10 mouse cellular contexts compared by ENCODE assay signal in genomic region chr4:97871770-97872439, GRCm38 (mm10).
DNase-seq lines count a peak whose midpoint lies in the region; ATAC-seq and TF ChIP-seq lines count a peak whose summit lies in the region.
"Had no signal": no experiment of that assay in that cellular context is flagged by ENCODE, and none has a peak within 500 bp of the region (broad histone marks: within the 10 kb centered on the region; RNA-seq: fewer than 3 reads in every experiment).

No protein-coding gene starts in this region.

- peak overlapping the region; percentile 36; the same call in 1 of the 2 replicates for H3K27ac ChIP-seq in intestine, embryonic 14.5 days (ENCODE audit: low read depth)
- no peak overlapping the region for H3K27ac ChIP-seq in intestine, postnatal 0 days (ENCODE audit: low read depth, low read length)
- H3K27ac ChIP-seq in heart, embryonic 15.5 days = peak overlapping the region; percentile 23
- H3K27ac ChIP-seq: embryonic facial prominence, embryonic 13.5 days had no signal

- WGBS in intestine, embryonic 14.5 days = 63% methylated on average over 9 of the region's 9 CpGs
- WGBS in intestine, postnatal 0 days = 65% methylated on average over 9 of the region's 9 CpGs
- 60% methylated on average over 9 of the region's 9 CpGs for WGBS in heart, embryonic 15.5 days

- peaks cover 47% of the 10 kb centered on the region for H3K4me1 ChIP-seq in intestine, embryonic 14.5 days (replicated peaks; ENCODE audit: control insufficient read depth, insufficient read depth, low read length)
- no peaks in the 10 kb centered on the region for H3K4me1 ChIP-seq in intestine, postnatal 0 days (replicated peaks; ENCODE audit: control insufficient read depth, insufficient read depth, low read length)
- H3K4me1 ChIP-seq in heart, embryonic 15.5 days (replicated peaks) = peaks cover 60% of the 10 kb centered on the region

- no peaks in the 10 kb centered on the region for H3K27me3 ChIP-seq in intestine, embryonic 14.5 days (replicated peaks; ENCODE audit: control insufficient read depth, insufficient read depth, low read length)
- no peaks in the 10 kb centered on the region for H3K27me3 ChIP-seq in intestine, postnatal 0 days (replicated peaks; ENCODE audit: control insufficient read depth, insufficient read depth, low read length)
- no peaks in the 10 kb centered on the region for H3K27me3 ChIP-seq in heart, embryonic 15.5 days
- H3K27me3 ChIP-seq: embryonic facial prominence, embryonic 13.5 days had no signal

- no peak for DNase-seq in intestine, embryonic 14.5 days (ENCODE audit: low spot score)
- DNase-seq in brain, adult 2 months (ENCODE audit: low read depth, low spot score) = peak; percentile 55
- peak; percentile 52 for DNase-seq in lung, postnatal 25 days (ENCODE audit: low spot score)
- no peak for DNase-seq in spleen, postnatal 4 days (ENCODE audit: low spot score in 2 of 2)
- DNase-seq: thymus, postnatal 25 days had no signal

- H3K4me2 ChIP-seq in intestine, embryonic 14.5 days (ENCODE audit: low read length) = no peak overlapping the region
- H3K4me2 ChIP-seq in intestine, postnatal 0 days (replicated peaks; ENCODE audit: low read depth) = no peak overlapping the region
- no peak overlapping the region for H3K4me2 ChIP-seq in heart, embryonic 15.5 days
- H3K4me2 ChIP-seq: embryonic facial prominence, embryonic 13.5 days had no signal

- no peak overlapping the region for H3K9ac ChIP-seq in intestine, embryonic 14.5 days (ENCODE audit: low read length)
- H3K9ac ChIP-seq in intestine, postnatal 0 days (ENCODE audit: low read depth, low read length) = no peak overlapping the region
- no peak overlapping the region for H3K9ac ChIP-seq in heart, embryonic 15.5 days
- H3K9ac ChIP-seq: embryonic facial prominence, embryonic 13.5 days had no signal

- H3K4me3 ChIP-seq in intestine, embryonic 14.5 days (ENCODE audit: low read depth, low read length) = no peak overlapping the region
- no peak overlapping the region for H3K4me3 ChIP-seq in intestine, postnatal 0 days (ENCODE audit: low read depth, low read length)
- no peak overlapping the region for H3K4me3 ChIP-seq in heart, embryonic 15.5 days
- H3K4me3 ChIP-seq: embryonic facial prominence, embryonic 13.5 days had no signal

- no peaks in the 10 kb centered on the region for H3K36me3 ChIP-seq in intestine, embryonic 14.5 days (ENCODE audit: control insufficient read depth, insufficient read depth, low read length)
- no peaks in the 10 kb centered on the region for H3K36me3 ChIP-seq in intestine, postnatal 0 days (ENCODE audit: control insufficient read depth, insufficient read depth)
- no peaks in the 10 kb centered on the region for H3K36me3 ChIP-seq in heart, embryonic 15.5 days
- H3K36me3 ChIP-seq: embryonic facial prominence, embryonic 13.5 days had no signal

- no peak for ATAC-seq in intestine, embryonic 14.5 days (replicated peaks; ENCODE audit: low FRiP score, low TSS enrichment, low read depth)
- no peak for ATAC-seq in intestine, postnatal 0 days
- no peak for ATAC-seq in heart, embryonic 15.5 days (replicated peaks; ENCODE audit: insufficient number of reproducible peaks, insufficient read depth, low FRiP score, low read depth)
- no peak for ATAC-seq in megakaryocyte-erythroid progenitor cell, adult 5-6 weeks (replicated peaks; ENCODE audit: low FRiP score, low TSS enrichment, poor library complexity, severe bottlenecking)
- ATAC-seq in granulocyte monocyte progenitor cell, adult 5-6 weeks (replicated peaks; ENCODE audit: poor library complexity, severe bottlenecking) = no peak

- H3K9me3 ChIP-seq in intestine, embryonic 14.5 days (ENCODE audit: control insufficient read depth, low read length) = no peaks in the 10 kb centered on the region
- H3K9me3 ChIP-seq in intestine, postnatal 0 days (ENCODE audit: control insufficient read depth) = no peaks in the 10 kb centered on the region
- H3K9me3 ChIP-seq in heart, embryonic 15.5 days (replicated peaks) = no peaks in the 10 kb centered on the region
- H3K9me3 ChIP-seq: embryonic facial prominence, embryonic 13.5 days had no signal

- no peak for TF ChIP-seq CTCF in intestine, postnatal 0 days (IDR thresholded peaks at IDR 0.05; ENCODE audit: low read depth)

Comparison
In these comparisons a context has a peak if more than half of its experiments do, and no peak if none do; other contexts are left out.
1. DNase-seq: peak in brain, adult 2 months (single experiment) and lung, postnatal 25 days (single experiment); none in intestine, embryonic 14.5 days (single experiment) and spleen, postnatal 4 days (0 of 2).